Mouse (Mus musculus) stomach, embryonic 16.5 days (tissue): ENCODE results near the gene Cdx4. TPM values are rescaled to one million over a fixed set of nuclear protein-coding genes. Genes with fewer than 3 reads are reported as not detected.

ENCODE experiments used
- ATAC-seq: fragments of 200-750 bp; cut with Nextera tagmentation; 2 replicates; pipeline ENCODE4 v1.8.0; 2017; ENCODE audit warnings: moderate number of reproducible peaks, moderate TSS enrichment; ENCODE audit not compliant: insufficient read depth, low FRiP score
- H3K27ac ChIP-seq: fragments of 300-500 bp; sonication (generic); 2 replicates; pipeline ENCODE4 v1.5.1; 2014; ENCODE audit warnings: low read length
- H3K27me3 ChIP-seq: fragments of 300-500 bp; sonication (generic); 2 replicates; pipeline ENCODE4 v1.6.1; 2014; ENCODE audit warnings: low read length, control low read depth, mixed read lengths; ENCODE audit not compliant: control insufficient read depth, insufficient read depth
- H3K36me3 ChIP-seq: fragments of 300-500 bp; sonication (generic); 2 replicates; pipeline ENCODE4 v1.6.1; 2014; ENCODE audit warnings: low read length; ENCODE audit not compliant: control insufficient read depth, insufficient read depth
- H3K4me1 ChIP-seq: fragments of 300-500 bp; sonication (generic); 2 replicates; pipeline ENCODE4 v1.6.1; 2014; ENCODE audit warnings: low read length, control low read depth, mixed read lengths; ENCODE audit not compliant: control insufficient read depth, insufficient read depth
- H3K4me2 ChIP-seq: fragments of 300-500 bp; sonication (generic); 2 replicates; pipeline ENCODE4 v1.6.1; 2014; ENCODE audit warnings: low read depth, low read length, mixed read lengths
- H3K4me3 ChIP-seq: fragments of 300-500 bp; sonication (generic); replicated peaks from 2 replicates; pipeline ENCODE4 v1.5.1; 2014; ENCODE audit warnings: mild to moderate bottlenecking, low read length
- H3K9ac ChIP-seq: fragments of 300-500 bp; sonication (generic); 2 replicates; pipeline ENCODE4 v1.6.1; 2014; ENCODE audit warnings: low read length
- H3K9me3 ChIP-seq: fragments of 300-500 bp; sonication (generic); replicated peaks from 2 replicates; pipeline ENCODE4 v1.6.1; 2016; ENCODE audit warnings: low read length, control low read depth; ENCODE audit not compliant: control insufficient read depth
- WGBS: fragments of 180-500 bp; shearing (Covaris S2); extraction: QIAGEN DNeasy Blood & Tissue Kit; methylation state at CpG from one replicate; pipeline ENCODE4 v1.1.7; 2014; 5-methylcytosine and 5-hydroxymethylcytosine counted together
- polyA plus RNA-seq: library from polyadenylated mRNA; unstranded; fragments of >200 nt; fragmentation: Nextera tagmentation; extraction: Ambion mirVana; gene quantifications from 2 replicates; pipeline ENCODE4 v1.2.1, GENCODE M21; 2015

The Cdx4 gene
- polyA plus RNA-seq, 1 experiment from 2014 or later, result not detected

DNA sequence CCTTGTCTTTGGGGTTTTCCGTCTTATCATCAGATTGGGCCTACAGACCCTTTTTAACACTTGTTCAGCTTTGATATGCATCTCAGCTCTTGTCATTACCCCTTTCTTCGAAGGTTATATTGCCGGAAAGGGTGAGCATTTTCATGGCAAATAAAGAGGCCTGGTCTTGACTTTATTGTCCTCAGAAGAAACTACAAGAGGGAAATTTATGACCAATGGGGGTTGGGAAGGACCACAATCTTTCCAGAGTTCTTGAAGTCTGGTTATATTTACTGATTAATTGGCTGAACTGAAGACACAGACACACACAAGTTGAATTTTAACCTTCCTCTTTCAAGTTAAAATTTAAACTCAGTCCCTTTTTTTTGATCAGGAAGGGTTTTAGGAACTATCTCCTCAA is 4.7 kb downstream of the Cdx4 start:
- Histone ChIP-seq H3K9ac (no peak overlapping the region), H3K27ac (no peak overlapping the region), H3K4me2 (no peak overlapping the region), H3K27me3 (peaks cover 27% of the 10 kb centered on the region), H3K4me3 (no peak overlapping the region), H3K4me1 (no peaks in the 10 kb centered on the region), H3K9me3 (no peaks in the 10 kb centered on the region), H3K36me3 (no peaks in the 10 kb centered on the region)
- ATAC-seq, result no peak
- 61% methylated on average over 3 of the region's 3 CpGs for WGBS

DNA sequence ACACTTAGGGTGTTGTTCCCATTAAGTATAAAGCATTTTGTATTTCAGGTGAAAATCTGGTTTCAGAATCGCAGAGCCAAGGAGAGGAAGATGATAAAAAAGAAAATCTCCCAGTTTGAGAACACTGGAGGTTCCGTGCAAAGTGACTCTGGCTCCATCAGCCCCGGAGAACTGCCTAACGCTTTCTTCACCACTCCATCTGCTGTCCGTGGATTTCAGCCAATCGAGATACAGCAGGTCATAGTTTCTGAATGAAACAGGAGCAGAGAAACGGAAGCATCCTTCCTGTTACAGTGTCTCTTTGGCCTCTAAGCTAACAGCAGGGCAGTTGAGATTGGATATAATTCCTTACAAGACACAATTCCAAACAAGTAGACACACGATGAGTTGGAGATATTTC is 8.2 kb downstream of the Cdx4 start:
- Histone ChIP-seq H3K27me3 (peaks cover 16% of the 10 kb centered on the region; the same call in 1 of the 2 replicates), H3K4me1 (no peaks in the 10 kb centered on the region), H3K4me3 (no peak overlapping the region), H3K9me3 (no peaks in the 10 kb centered on the region), H3K36me3 (no peaks in the 10 kb centered on the region), H3K27ac (no peak overlapping the region), H3K9ac (no peak overlapping the region), H3K4me2 (no peak overlapping the region)
- 67% methylated on average over 8 of the region's 8 CpGs for WGBS
- ATAC-seq, result no peak

GRCm38 (mm10) chrX:103331125-103331858 is 10.1 kb downstream of the Cdx4 start:
- no peaks in the 10 kb centered on the region for H3K4me1 ChIP-seq
- H3K9ac ChIP-seq, result no peak overlapping the region
- no peak for ATAC-seq
- no peaks in the 10 kb centered on the region for H3K9me3 ChIP-seq
- no peaks in the 10 kb centered on the region for H3K36me3 ChIP-seq
- H3K27me3 ChIP-seq, result peaks cover 12% of the 10 kb centered on the region; the same call in 1 of the 2 replicates
- H3K4me3 ChIP-seq, result no peak overlapping the region
- no peak overlapping the region for H3K27ac ChIP-seq
- WGBS, result 55% methylated on average over 5 of the region's 5 CpGs
- H3K4me2 ChIP-seq, result no peak overlapping the region

DNA sequence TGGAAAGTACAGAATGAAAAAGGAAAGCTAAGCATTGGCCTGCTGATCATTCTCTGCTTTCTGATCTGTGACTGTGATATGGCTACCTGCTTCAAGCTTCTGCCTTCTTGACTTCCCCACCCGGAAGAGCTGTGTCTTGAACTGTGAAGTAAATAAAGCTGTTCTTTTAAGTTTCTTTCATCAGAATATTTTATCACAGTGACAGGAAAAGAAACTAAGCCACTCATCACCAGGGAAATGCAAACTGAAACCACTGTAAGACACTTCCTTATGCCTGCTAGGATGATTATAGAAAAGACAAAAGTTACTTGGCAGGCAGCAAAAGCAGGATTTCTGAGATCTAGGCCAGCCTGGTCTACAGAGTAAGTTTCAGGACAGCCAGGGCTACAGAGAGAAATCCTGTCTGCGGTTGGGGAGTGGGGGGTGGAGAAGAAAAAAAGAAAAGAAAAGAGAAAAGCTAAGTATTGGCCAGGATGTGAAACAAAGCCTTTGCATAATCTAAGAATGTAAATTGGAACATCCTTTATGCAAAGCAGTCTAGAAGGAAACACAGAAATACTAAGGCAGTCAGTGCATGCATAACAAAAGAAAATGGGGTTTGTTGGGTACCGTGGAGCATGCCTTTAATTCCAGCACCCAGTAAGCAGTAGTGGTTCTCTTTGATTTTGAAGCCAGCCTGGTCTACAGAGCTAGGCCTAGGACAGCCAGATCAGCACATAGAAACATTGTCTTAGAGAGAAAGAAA is 20.3 kb downstream of the Cdx4 start:
- WGBS, result 74% methylated on average over 3 of the region's 3 CpGs

GRCm38 (mm10) chrX:103355784-103356183 is 34.6 kb downstream of the Cdx4 start:
- Histone ChIP-seq H3K9me3 (no peaks in the 10 kb centered on the region), H3K27me3 (peaks cover 16% of the 10 kb centered on the region), H3K4me3 (peak overlapping the region; percentile 62), H3K9ac (no peak overlapping the region), H3K4me2 (peak overlapping the region; percentile 61), H3K4me1 (no peaks in the 10 kb centered on the region), H3K27ac (no peak overlapping the region), H3K36me3 (no peaks in the 10 kb centered on the region)
- WGBS, result 27% methylated on average over 5 of the region's 5 CpGs
- ATAC-seq, result no peak

More for the DNA sequence above, 20.3 kb downstream of the Cdx4 start:
- no peak overlapping the region for H3K4me3 ChIP-seq
- no peaks in the 10 kb centered on the region for H3K4me1 ChIP-seq
- H3K27me3 ChIP-seq, result no peaks in the 10 kb centered on the region; the same call in 1 of the 2 replicates
- no peak overlapping the region for H3K9ac ChIP-seq
- no peak for ATAC-seq
- no peak overlapping the region for H3K27ac ChIP-seq
- H3K9me3 ChIP-seq, result no peaks in the 10 kb centered on the region
- no peak overlapping the region for H3K4me2 ChIP-seq
- no peaks in the 10 kb centered on the region for H3K36me3 ChIP-seq

GRCm38 (mm10) chrX:103356287-103356686 is 35.1 kb downstream of the Cdx4 start, which contains the start of gene Chic1:
TSS of gene Chic1 (plus strand) at chrX:103356476.
- ATAC-seq, result peak; percentile 91
- Histone ChIP-seq H3K4me2 (peak within 1 kb of the TSS; percentile 61), H3K36me3 (no peaks in the 10 kb centered on the region), H3K4me3 (peak within 1 kb of the TSS; percentile 62), H3K4me1 (no peaks in the 10 kb centered on the region), H3K9me3 (no peaks in the 10 kb centered on the region), H3K9ac (peak within 1 kb of the TSS; percentile 70), H3K27me3 (peaks cover 12% of the 10 kb centered on the region), H3K27ac (no peak within 1 kb of the TSS)
- 7% methylated on average over 34 of the region's 34 CpGs for WGBS

GRCm38 (mm10) chrX:103356761-103357236 is 35.6 kb downstream of the Cdx4 start:
- Histone ChIP-seq H3K4me3 (peak overlapping the region; percentile 62), H3K4me1 (no peaks in the 10 kb centered on the region), H3K27me3 (peaks cover 11% of the 10 kb centered on the region), H3K9ac (peak overlapping the region; percentile 70), H3K36me3 (no peaks in the 10 kb centered on the region), H3K27ac (no peak overlapping the region), H3K9me3 (no peaks in the 10 kb centered on the region), H3K4me2 (peak overlapping the region; percentile 61)
- 12% methylated on average over 24 of the region's 24 CpGs for WGBS
- 0 out of 2 replicates have a peak, but pooled peaks have one; percentile 29 for ATAC-seq

DNA sequence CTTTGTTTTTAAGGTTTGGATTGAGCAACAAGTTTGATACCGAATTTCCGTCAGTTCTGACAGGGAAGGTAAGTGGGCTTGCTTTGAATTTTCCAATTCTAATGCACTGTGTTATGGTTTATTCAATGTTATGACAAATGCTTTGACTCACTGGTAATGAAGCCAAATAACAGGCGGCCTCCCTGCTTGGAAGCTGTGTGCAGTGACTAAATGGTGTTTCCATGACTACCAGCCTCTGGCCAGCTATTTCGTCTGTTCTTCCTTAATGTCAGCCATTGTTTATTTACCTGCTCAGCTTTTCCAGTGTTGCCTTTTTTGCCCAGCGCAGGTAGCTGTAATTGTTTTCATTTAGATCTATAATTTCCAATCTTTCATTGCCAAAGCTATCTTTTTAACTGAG is 45.0 kb downstream of the Cdx4 start:
- WGBS, result 45% methylated on average over 5 of the region's 5 CpGs
- H3K4me2 ChIP-seq, result no peak overlapping the region

GRCm38 (mm10) chrX:103368650-103369049 is 47.5 kb downstream of the Cdx4 start:
- Histone ChIP-seq H3K4me3 (no peak overlapping the region), H3K4me1 (no peaks in the 10 kb centered on the region), H3K9ac (no peak overlapping the region), H3K27me3 (peaks cover 3% of the 10 kb centered on the region; the same call in 1 of the 2 replicates), H3K4me2 (no peak overlapping the region), H3K36me3 (no peaks in the 10 kb centered on the region), H3K27ac (no peak overlapping the region), H3K9me3 (no peaks in the 10 kb centered on the region)
- no peak for ATAC-seq
- 75% methylated on average over 3 of the region's 3 CpGs for WGBS

More for the DNA sequence above, 45.0 kb downstream of the Cdx4 start:
- H3K4me3 ChIP-seq, result no peak overlapping the region
- ATAC-seq, result no peak
- H3K27me3 ChIP-seq, result no peaks in the 10 kb centered on the region
- H3K36me3 ChIP-seq, result no peaks in the 10 kb centered on the region
- no peaks in the 10 kb centered on the region for H3K9me3 ChIP-seq
- no peaks in the 10 kb centered on the region for H3K4me1 ChIP-seq
- H3K27ac ChIP-seq, result no peak overlapping the region
- no peak overlapping the region for H3K9ac ChIP-seq
